Mouse (Mus musculus) ovary, postnatal 36 days (tissue): Measurements from ENCODE around the gene Megf9.
A peak's percentile ranks its signal among the peaks of the same experiment; 100 is the strongest.

Experiments
- DNase-seq: peaks from one replicate; pipeline ENCODE4 v3.0.0; 2022; ENCODE audit warnings: low spot score, mixed read lengths

Megf9 gene

GRCm38 (mm10) chr4:70521506-70522292 lies 13.1 kb downstream of the Megf9 start:
- DNase-seq, result no peak

- no peak for DNase-seq
These were observed 17.1 kb downstream of the Megf9 start for GRCm38 (mm10) chr4:70517646-70518045.

GRCm38 (mm10) chr4:70516289-70516688 lies 18.5 kb downstream of the Megf9 start:
- DNase-seq, result no peak

GRCm38 (mm10) chr4:70515514-70515913 lies 19.3 kb downstream of the Megf9 start:
- no peak for DNase-seq

DNA sequence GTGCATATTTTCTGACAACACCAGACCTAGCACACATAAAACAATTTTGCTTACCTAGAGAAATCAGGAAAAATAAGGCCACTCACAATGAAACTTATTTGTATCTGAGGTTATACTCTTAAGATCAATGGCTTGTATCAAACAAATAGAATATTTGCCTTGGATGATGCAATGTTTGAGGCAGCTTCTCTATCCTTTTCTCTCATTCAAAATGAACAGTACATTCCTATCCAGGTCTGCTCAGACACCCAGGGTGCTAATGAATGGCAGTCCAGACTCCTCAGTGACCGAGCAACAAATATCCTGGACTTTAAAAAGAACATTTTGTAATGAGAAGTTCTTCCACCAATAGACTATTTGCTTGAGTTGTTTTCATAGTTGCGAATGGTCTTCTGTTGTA lies 24.8 kb downstream of the Megf9 start:
- no peak for DNase-seq

DNA sequence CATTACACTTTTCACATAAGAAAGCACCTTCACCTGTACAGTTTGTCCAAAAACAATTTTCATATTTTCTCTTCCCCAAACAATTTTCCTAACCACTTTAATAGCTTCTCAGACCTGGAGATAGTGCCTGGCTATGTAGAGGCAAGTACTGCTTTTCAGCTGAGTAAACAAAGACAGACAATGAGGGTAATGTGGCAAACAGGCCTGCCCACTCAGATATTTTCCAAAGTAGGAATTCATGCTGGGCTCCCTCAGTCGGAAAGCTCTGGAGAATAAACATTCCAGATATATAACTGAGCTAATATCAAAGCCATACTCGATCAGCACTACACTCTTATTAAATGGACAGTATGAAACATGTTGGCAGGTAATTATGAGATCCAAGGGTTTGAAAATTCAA lies 25.2 kb downstream of the Megf9 start:
- DNase-seq, result no peak

- no peak for DNase-seq
These were observed 26.6 kb downstream of the Megf9 start for GRCm38 (mm10) chr4:70508207-70508606.

- DNase-seq, result no peak
These were observed 28.8 kb downstream of the Megf9 start for GRCm38 (mm10) chr4:70505951-70506350.

- no peak for DNase-seq
These were observed 31.0 kb downstream of the Megf9 start for GRCm38 (mm10) chr4:70503827-70504226.

DNA sequence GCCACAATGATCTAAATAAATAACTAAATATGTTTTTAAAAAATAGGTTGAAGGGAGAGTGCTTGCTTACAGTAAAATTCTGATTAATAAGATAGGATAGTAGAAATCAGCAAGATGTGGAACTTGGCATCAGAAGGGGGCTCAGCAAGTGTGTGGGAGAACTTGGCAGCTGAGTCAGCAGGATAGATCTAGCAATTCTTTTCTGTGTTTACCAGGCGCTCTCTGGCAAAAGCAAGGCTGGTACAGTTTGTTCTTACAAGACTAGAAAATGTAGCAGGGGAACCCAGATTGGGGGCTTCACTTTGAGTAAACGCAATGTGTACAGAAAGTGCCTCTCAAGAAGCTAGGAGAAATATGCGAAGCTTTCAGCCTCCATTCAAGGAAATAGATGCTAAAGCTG lies 35.5 kb downstream of the Megf9 start:
- no peak for DNase-seq

GRCm38 (mm10) chr4:70496978-70497377 lies 37.8 kb downstream of the Megf9 start:
- DNase-seq, result no peak

GRCm38 (mm10) chr4:70489792-70490191 lies 45.0 kb downstream of the Megf9 start:
- no peak for DNase-seq

GRCm38 (mm10) chr4:70488415-70488814 lies 46.4 kb downstream of the Megf9 start:
- DNase-seq, result no peak

DNA sequence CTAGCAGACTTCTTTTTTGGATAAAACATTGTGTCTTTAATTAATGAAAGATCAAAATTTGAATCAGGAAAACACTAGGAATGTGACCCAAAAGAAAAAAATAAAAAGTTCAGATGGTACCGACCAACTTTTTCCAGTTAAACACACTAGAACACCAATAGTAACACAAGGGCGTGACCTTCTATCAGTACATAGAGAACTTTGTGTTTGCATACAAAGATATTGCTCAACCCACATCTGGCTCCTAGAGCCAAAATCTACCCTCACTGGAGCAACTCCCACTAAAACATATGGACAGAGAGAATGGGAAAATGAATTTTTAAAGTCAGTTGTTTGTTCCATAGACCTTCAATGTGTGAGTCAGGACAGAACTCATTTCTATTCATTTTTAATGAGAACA lies 50.7 kb downstream of the Megf9 start:
- no peak for DNase-seq

DNA sequence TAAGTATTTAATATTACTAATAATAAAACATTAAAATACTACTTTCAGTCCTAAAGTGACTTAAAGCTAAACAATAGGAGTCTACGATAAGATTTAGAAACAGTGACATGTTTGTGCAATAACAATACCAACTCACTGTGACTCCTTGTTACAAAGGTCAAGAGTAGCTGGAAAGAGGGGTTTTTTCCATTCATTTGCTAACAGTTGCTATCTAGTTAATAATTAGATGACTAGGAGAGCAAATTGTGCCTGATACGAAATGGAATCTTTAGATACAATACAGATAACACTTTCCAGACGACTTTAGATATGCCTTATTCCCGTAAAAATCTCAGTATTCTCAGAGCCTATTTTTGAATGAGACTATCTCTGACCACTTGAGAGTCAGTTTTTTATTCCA lies 52.9 kb downstream of the Megf9 start:
- DNase-seq, result no peak

DNA sequence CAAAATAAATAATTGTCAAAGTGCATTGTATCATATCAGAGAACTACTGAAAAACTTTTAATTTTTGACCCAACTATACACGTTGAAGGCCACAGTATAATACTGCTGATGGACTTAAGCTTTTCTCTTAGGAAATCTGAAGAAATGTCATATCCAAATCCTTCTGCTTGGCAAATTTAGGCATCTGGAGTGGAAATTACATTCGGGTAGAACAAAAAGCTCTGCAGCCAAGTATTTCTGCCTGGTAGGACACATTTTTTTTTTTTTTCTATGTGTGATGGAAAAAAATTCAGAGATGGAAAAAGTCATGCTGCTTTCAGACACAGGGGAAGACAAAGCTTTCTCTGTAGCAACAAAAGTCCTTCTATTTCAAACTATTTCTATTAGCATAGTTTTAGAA lies 63.4 kb downstream of the Megf9 start:
- DNase-seq, result no peak

GRCm38 (mm10) chr4:70465921-70466689 lies 68.7 kb downstream of the Megf9 start:
- DNase-seq, result no peak

GRCm38 (mm10) chr4:70463302-70463701 lies 71.5 kb downstream of the Megf9 start:
- no peak for DNase-seq

DNA sequence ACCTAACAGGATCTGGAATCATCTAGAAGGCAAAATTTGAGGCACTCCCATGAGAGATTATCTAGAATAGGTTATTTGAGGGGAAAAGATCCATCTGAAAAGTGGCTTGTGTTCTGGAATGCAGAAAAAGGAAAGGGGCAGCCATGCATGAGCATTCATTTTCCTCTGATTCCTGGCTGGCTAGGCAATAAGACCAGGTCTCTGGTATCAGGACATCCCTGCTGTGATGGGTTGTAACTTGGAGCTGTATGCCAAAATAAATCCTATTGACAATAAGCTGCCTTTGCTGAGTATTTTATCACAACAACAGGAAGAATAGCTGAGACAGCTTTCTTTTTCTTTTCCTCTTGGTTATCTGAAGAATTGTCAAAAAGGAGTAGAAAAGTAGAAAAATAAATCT lies 73.4 kb downstream of the Megf9 start:
- no peak for DNase-seq

DNA sequence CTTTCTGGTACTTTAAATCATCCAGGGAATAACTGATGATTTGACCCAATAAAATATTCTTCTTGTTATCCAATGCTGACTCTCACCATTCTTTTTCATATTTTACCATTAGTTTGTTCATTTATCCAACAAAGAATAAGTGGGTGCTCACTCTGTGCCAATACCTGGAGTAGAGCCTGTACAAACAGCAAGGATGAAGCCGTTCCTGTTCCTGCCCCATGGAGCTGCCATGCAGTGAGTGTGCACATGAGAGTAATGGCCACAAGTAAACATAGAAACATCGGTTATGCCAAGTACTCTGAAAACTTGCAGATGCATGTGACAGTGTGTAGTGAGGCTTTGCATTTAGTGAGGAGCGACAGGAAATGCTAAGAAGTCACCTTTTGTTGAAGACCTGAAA lies 82.6 kb downstream of the Megf9 start:
- no peak for DNase-seq

GRCm38 (mm10) chr4:70451750-70452149 lies 83.0 kb downstream of the Megf9 start:
- peak; percentile 4 for DNase-seq

DNA sequence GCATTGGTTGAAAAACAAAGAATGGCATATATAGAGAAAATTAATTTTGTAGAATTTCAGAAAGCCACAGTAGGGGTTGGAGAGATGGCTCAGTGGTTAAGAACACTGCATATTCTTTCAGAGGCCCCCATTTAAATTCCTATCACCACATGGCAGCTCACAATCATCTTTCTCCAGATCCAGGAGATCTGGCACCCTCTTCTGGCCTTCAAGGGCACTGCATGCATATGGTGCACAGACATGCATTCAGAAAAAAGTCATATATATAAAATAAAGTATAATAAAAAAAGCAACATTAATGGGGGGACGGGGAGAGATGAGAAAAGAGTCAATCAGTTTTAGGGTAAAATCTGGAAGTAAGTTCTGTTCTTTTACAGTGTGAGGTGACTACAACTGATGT lies 85.1 kb downstream of the Megf9 start:
- DNase-seq, result no peak

DNA sequence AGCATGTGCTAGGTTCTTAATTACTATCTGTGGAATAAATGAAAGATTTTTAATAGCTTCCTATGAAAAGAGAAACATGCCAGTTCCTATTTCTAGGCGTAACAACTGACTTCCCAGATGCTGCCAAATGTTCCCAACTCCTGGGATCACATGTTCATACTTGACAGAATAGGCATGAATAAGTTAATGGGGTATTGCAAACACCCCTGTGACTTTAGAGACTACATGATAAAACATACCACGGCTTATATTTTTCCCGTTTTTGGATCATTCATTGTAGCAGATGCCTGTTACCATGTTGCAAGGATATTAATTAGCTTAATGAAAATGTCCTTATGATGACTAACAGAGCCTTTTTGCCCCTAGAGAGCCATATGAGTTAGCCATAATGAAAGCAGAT lies 88.0 kb downstream of the Megf9 start:
- no peak for DNase-seq

- no peak for DNase-seq
These were observed 114.6 kb downstream of the Megf9 start for GRCm38 (mm10) chr4:70420202-70420601.
